Mouse (Mus musculus) heart, postnatal 14 days (tissue): Measurements from ENCODE around the gene Endov. TPM values are rescaled to one million over a fixed set of nuclear protein-coding genes. Genes with fewer than 3 reads are reported as not detected.

Experiments
- DNase-seq, 2 experiments: peaks; one replicate each; pipeline ENCODE4 v3.0.0; 2021 to 2022
- intact Hi-C: fragments of 180-260 bp; cut with DNase I; formaldehyde crosslinking; loops from one replicate; pipeline ENCODE4 v1.15.1; 2025
- total RNA-seq, 2 experiments: library from RNA; stranded (reverse); gene quantifications; 2 replicates each; pipeline ENCODE4 v1.2.3; 2021

Gene Endov
- total RNA-seq, 2 experiments from 2014 or later, result 11.0 TPM

DNA sequence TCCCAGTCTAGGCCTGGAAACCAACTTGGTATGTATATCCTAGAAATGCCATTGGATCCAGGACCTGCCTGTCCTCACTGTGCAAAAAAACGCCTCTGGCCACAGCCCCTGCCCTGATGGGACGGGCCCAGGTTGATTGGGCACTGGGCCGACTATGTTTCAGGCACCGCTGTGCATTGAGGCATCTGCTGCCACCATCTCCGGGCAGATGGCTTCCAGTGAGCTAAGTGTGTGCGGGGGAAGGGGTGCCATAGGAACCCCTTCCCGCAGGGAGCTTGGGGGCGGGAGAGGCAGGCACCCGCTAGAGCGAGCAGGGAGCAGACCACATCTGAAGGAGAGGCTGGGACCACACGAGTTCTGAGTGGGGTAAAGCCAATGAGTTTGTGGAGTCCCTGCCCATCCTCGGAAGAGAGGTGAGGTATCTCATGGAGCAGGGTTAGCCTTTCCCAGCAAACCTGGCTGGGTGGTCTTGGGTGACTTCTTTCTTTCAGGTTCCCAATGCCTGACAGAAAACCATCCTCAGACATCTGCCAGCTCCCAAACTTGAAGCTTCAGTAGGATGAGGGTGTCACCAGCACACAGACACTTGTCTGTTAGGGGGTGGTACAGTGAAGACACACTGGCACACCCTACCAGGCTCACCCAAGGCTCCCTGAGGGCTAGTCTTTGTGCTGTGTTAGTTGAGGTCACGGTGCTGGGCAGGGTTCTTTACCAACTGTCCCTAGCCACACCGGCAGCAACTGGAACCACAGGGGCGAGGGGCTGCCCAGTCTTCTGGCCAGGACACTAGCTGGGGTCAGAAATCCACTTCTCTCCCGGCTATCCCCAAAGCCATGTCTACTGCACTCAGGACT, 24.9 kb downstream of the Endov start:
- intact Hi-C loops, result no loop called here
- DNase-seq, result no peak

DNA sequence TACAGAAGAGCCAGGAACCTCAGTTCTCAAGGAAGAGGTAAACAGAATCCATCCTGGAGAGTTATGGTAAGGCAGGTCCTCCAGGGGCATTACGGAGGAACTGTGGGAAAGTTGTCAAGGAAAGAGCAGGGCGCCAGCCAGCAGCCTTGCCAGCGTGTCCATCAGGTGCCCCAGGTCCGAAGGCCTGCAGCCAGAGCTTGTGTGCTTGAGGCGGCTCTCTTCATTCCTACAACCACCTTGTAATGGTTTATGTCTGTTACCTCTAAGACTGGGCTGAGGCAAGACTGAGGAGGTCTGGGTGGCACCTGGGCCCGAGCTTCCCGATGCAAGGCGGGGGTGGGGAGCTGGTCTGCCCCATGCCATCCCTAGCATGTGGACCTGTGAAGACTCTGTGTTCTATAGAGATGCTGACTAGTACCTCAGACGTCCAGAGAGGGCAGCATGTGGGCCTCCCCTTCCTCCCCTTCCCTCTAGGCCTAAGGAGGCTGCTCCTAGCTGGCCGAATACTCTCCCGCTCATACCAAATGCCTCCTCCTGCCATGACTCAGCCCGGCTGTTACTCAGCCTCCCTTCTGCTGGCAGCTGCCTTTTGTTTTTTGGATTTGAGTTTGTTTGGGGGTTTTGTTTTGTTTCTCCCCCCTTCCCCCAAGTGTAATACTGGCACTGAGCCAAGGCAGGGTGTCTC, 25.7 kb downstream of the Endov start:
- DNase-seq, result peak in 1 of 2 experiments; percentile 13
- intact Hi-C loops, result no loop called here

DNA sequence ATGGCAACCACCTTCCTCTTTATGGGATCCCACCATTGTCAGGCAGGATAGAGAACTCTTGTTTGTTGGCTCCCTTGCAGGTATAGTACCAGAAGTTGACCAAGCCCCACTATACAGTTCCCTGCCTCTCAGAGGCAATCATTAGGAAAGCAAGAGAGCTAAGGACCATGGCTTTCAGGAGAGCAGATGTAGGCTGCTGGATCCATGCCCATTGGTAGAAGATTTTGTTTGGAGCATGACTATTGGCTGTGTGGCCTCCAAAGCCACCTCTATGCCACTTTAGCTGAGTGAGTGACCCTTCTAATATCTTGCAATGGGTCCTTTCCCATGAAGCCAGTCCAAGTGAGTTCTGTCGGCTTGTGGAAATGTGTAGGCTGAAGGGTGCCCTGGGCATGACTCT, 28.2 kb downstream of the Endov start:
- intact Hi-C loops, result no loop called here
- no peak for DNase-seq

DNA sequence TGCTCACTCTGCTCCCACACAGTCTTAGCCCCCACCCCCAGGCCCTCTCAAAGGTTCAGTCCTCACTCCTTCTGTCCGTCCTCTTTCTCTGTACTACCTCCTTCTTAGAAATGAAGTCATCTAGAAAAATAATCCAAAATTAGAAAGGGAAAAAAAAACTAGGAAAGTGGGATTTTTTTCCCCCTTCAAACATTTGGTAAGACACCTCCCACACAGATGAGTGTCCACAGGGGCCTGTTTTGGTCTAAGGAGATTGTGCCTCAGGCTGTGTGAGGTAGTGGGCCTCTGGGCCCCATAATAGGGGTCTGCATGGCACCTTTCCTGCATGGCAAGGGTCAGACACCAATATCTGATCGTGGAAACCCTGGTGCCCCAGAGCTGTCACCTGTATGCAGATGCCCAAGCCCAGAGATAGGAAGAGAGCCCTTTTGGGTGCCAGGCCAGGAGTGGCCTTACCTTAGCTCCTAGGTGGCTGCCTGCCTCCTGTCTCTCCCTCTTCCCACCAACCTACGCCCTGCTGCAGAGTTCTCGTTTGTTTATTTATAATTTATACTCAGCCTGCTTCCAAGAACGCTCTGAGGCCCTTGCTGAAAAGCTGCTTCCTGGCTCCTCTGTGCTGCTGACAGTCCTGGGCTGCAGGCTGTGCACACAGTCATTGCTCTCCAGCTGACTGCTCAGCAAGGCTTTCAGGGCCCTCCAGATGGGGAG, 29.0 kb downstream of the Endov start:
- intact Hi-C loops, result no loop called here
- DNase-seq, result no peak

DNA sequence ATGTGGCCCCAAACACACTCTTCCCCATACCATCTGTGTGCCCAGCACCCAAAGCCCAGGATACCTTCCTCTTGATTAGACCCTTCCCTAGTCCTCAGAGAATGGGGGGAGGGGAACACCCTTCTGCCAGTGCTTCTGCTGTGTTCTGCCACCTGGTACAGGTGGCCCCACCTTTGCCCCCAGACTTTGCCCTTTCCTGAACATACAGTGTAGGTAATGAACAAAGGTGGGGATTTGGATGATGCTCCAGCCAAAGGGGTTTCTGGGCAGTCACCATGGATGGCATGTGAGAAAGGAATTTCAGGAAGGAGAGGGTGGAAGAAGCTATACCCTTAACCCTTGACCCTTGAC, 29.5 kb downstream of the Endov start:
- intact Hi-C loops, result no loop called here
- DNase-seq, result no peak

DNA sequence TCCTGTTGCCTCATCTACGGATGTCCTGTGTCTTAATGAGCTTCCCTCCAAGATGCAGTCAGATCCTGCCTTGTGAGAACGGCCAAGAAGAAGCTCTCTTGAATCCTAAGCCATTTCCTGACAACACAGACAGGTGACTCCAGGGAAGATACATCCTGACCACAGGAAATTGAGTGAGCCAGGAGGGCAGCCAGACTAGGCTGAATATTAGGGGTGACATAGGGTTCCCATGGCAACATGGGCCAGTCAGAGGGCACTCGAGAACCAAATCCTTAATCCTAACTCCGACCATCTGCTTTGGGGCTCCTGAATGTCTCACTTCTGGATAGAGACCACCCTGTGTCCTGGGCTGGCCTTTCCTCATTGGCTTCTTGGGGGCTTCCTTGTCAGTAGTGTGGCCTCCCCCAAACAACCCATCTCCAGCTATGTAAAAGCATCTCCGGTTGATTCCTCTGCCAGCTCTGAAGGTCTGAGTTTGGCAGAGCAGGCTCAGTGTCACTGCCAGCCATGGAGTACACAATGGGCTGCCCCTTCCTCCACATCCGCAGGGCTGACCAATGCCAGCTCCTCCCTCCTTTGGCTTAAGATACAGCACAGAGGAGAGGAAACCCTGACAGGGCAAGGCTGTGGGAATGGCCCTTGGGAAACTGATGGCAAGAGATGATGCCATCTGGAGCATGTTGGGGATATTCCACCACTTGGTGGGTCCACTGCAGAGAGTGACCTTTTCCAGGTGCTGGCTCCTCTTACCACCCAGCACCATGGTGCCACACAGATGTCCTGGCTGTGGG, 31.0 kb downstream of the Endov start:
- intact Hi-C loops, result no loop called here
- DNase-seq, result no peak

DNA sequence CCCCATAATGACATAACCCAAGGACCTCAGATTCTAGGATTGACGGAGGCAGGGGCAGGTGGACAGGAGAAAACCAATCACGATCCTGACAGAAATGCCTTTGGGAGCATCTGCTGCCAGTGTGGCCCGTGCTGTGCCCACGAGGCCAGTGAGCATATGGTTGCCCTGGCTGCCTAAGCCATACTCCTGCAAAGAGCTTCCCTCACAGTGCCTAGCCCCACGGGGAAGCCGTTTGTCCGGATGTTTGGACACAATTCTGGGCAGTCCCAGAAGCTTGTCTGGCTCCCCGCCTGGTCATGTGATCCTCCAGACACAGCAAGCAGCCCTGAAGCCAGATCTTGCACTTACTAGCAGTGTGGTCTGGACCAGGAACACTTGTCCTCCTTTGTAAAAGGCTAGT, 31.6 kb downstream of the Endov start:
- peak; percentile 42 to 47 for DNase-seq
- intact Hi-C loops, result no loop called here

DNA sequence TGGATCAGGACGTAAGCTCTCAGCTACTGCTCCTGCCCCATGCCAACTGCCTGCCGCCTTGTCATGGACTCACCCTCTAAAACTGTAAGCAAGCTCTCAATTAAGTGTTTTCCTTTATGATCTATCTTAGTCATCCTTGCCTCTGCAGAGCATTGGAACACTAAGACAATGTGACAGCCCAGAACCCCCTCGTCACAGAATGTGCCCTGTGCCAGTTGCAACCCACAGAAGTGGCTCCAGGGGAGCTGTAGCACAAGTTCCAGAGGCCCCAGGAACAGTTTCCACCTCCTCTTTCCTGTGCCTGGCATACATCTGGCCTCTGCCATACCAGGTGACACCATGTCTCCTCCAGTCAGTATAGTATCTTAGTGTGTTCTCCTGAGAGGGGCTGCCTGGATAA, 32.2 kb downstream of the Endov start:
- intact Hi-C loops, result no loop called here
- no peak for DNase-seq

DNA sequence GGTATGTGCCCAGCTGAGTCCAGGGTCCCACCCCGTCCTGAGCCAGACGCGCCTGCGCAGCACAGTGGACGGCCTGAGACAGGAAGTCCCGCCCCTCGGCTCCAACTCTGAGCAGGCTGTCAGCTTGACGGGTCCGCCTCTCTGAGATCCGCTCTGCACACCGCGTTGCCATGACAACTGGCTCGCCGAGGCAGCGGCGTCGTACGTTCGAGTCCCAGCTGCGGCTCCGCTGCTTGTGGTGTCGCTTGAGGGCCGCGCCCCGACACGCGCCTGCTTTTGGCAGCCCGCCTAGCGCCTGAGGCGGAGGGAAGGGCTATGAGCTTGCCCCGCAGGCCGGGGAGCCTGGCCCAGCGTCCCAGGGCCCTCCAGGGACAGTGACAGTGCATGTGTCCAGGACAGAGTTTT, 33.4 kb downstream of the Endov start:
- intact Hi-C loops, result no loop called here
- DNase-seq, result peak; percentile 85 to 89

DNA sequence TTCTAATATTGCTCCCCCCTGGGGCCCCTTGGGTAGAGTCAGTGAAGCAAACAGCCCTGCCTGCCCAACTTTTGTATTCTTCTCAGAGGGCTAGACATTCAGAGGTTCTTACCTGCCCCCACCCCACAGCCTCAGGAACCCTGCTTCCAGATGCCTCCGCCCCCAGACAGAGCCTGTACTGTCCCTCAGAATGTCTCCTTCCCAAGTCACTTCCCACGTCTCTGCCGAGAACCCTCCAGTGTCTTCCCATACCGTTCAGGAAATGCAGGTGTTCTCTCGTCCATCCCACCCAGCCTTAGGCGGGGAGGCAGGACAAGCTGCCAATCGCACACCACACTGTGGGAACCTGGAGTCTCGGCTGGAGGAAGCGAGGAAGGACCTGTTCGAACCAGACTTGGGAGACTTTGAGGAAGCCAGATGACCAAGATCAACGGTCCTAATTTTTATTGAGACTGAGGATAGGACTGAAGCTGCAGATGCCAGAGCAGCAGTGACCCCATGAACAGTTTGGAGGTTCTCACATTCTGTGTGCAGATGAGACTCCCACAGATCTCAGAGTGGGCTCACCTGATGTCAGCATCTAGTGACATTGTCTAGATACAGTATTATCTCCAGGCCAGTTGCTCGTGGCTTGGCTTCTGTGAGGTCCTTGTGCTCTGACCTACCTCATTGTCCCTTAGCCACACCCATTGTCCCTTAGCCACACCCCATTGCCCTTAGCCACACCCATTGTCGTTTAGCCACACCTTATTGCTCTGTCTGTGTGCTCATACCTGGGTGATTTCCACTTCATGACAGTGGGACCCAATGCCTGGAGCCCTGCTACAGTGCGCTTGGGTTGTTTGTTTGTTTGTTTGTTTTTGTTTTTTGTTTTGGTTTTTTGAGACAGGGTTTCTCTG, 35.2 kb downstream of the Endov start:
- DNase-seq, result no peak

DNA sequence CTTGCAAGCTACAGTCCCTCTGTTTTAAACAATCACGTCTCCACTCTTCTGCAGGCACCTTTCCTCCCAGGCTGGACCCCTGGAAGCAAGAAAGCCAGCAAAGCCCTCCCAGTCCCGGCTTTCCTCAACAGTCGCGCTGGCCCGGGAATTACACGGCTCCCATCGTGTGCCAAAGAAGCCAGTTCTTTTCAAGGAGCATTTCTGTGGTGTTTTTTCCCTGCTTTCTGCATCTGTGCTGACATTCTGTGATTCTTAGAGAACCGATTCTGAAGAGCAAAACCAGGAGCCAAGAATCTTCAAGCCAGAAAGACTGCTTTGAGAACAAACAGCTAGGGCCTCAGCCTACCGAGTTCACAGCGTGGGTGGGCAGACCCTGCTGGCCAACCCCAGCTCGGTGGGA, 37.8 kb downstream of the Endov start:
- DNase-seq, result no peak
- intact Hi-C loops, result no loop called here

More for the DNA sequence above, 35.2 kb downstream of the Endov start:
- intact Hi-C loops, result no loop called here

DNA sequence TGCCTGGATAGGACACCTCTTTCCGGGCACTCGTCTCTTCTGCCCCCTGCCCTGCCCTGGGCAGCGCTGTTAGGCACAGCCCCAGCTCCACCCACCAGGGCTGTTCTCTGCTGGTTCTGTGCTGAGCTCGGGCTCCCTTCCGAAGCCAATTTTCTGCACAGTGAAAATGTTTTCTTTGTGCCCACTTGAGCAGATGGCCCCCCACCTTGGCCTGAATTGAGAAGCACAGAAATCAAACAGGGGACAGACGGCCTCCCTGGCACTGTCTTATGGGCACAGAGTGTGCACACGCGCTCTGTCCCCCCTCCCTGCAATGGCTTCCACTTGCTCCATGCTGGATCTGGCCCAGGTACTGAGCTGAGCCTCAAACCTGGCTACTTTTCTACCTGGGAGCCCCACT, 41.3 kb downstream of the Endov start:
- DNase-seq, result no peak
- intact Hi-C loops, result no loop called here

DNA sequence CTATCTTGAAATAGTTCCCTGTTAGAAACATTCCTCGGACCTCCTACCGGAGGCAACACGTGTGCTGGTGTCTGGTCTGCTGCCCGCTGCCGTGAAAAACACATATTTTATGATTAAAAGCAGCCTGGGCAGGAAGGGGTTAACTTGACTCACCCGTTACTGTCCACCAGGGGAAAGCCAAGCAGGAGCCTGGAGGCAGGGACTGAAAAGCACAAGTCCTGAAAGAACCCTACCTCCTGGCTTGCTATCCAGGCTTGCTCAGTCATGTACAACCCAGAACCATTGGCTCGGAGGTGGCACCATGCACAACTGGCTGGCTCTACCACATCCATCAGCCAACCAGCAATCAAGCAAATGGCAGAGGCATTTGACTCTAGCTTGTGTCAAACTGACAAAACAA, 42.6 kb downstream of the Endov start:
- no peak for DNase-seq
- intact Hi-C loops, result no loop called here

DNA sequence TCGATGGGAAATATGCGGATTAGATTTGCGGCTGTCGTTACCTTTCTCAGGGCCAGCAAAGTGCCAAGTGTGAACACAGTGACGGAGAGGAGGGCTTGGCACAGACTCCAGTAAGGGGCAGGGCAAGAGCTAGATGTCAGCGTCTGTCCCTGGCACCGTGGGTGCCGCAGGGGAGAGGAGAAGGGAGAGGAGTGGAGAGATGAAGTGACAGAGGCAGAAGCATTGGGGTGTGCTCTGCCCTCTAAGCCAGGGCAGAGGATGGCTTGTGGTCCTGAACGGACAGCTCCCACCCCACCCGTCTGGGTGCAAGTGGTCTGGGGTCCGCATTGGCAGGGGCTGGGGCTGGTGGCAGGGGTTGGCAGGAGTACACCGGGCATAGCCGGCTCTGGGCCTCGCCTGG, 48.8 kb downstream of the Endov start:
- DNase-seq, result no peak
- intact Hi-C loops, result no loop called here

DNA sequence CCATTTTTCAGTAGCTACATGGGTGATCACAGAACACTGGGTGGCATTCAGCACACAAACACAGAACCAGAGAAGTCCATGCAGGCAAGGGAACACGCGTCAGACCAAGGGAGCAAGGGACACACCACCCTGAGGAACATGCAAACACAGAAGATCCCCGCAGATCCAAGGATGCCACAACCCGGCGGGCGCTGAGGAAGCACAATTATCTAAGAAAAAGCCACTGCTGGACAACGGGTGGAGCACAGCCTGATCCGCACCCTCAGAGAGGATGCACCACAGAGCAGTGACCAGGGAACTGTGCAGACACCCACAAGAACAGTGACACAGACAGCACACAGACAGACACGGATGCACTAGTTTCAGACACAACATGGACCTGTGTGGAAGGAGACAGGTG, 49.4 kb downstream of the Endov start:
- intact Hi-C loops, result no loop called here
- DNase-seq, result no peak

DNA sequence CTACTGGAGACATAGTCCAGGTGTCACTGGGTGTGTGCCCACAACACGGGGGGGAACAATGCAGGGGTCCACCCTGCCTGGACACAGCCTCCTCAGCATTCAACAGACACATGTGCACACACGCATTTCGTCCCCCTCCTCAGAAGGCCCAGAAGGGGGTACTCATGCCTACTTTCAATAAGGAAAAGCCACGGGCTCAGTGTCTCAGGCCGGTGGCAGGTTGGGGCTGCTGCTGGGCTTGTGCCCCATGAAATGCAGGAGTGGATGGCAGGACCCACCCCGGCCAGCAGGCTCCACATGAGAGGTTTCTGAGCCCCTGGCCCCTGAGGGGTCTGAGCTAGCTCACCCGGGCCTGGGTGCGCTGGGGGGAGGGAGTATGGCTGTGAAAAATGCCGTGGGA, 49.9 kb downstream of the Endov start:
- intact Hi-C loops, result no loop called here
- no peak for DNase-seq

DNA sequence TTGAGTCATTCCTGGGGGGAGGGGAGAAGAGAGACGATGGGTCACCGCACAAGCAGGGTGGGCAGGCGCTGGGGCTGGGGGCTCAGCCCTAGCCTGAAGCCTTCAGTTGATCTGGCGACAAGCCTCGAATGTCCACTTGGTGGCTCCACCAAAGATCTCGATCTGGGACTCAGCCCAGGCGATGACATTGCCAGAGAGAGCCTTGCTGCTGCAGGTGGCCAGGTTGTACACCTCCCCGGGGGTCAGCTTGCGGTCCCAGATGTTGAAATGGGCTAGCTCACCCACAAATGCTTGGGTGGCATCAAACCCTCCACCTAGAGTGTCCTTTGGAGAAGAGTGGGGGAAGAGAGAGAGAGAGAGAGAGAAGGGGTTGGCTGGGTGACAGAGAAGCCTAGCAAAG, 51.2 kb downstream of the Endov start:
- DNase-seq, result no peak
- intact Hi-C loops, result no loop called here

DNA sequence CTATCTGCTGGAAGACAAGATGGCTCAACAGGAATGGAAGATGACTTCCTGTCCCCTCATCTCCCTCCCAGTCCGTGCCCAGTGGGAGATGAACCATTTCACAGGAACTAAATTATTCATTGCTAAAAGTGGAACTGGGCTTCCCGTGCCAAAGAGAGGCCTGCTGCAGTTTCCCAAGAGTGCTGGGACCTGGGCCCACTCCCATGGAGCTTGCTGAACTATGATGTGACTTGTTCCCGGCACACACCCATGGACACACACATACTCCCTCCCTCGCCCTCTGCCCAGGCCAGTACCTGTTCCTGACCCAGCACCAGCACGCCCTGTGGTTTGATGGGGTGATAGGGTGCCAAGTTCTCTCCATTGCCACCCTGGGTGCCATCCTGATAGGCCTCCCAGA, 51.7 kb downstream of the Endov start:
- no peak for DNase-seq
- intact Hi-C loops, result no loop called here

DNA sequence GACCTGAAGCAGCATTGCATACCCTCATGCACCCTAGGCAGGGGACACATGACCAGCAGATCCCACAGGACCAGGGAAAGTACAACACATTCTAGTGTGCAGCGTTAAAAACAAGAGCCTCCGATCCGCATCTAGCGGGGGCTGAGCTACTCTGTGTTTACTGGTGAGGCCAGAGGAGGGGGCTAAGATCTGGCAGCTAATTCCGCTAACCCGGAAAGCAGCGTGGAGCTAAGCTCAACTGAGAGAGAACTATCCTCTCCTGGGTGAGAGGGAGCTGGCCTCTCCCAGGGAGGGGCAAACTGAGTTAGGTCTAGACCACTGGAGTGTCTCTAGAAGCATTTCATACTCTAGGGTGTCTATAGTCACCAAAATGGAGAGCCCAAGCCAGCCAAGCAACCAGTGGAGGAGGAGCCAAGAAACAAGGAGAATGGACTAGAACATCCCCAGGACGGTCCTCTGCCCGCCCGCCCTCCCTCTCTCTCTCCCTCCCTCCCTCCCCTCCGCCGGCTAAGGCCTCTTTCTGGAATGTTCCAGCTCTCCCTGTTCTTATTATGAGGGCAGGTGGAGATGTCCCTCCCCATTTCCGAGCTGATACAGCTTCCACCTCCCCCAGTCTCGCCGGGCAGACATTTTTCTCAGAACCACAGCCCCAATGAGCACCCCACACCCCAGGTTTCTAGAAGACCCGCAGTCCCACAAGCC, 52.8 kb downstream of the Endov start:
- intact Hi-C loops, result no loop called here
- no peak for DNase-seq
